Mouse (Mus musculus) layer of hippocampus, adult 8-10 months (tissue): ENCODE measurements around the gene F12. TPM values are rescaled to one million over a fixed set of nuclear protein-coding genes. Genes with fewer than 3 reads are reported as not detected.
A peak's percentile ranks its signal among the peaks of the same experiment; 100 is the strongest.

Experiments used
- DNase-seq, 2 experiments: peaks; one replicate each; pipeline ENCODE4 v3.0.0; 2022; ENCODE audit warnings: low spot score in 2 of 2
- microRNA-seq, 2 experiments: library from miRNA; unstranded; fragments of <30 nt; microRNA quantifications; one replicate each; pipeline ENCODE4 v1.2.0; 2022
- total RNA-seq, 4 experiments: library from RNA; stranded (reverse); gene quantifications; 2 replicates each; pipeline ENCODE4 v1.2.4; 2022

Gene F12
- total RNA-seq, 4 experiments from 2014 or later: 0.43 to 1.5 (median 0.74) TPM; not detected in 1

- DNase-seq: no peak
Observed at GRCm38 (mm10) chr13:55374206-55374924, 52.2 kb downstream of the F12 start.

DNA sequence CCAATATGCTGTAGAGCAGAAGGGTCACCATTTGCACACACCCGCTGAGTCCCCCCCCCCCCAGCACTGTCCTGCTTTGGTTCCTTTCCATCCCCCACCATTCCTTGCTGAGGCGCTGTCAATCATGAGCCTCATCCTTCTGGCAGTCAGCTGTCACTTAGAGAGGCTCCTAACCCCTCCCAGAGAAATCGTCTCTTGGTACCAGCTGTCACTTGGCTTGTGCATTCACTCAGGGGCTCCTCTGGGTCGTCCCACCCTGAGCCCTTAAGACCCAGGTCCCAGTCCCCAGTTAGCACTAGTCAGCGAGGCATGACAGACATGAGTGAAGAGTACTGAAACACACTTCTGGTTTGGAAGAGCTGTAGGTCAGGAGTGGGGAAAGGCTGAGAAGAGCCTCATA lies 54.9 kb downstream of the F12 start:
- no peak for DNase-seq

GRCm38 (mm10) chr13:55371007-55371681 lies 55.4 kb downstream of the F12 start:
- DNase-seq: peak; percentile 60 to 76

GRCm38 (mm10) chr13:55370234-55370633 lies 56.4 kb downstream of the F12 start:
- no peak for DNase-seq

DNA sequence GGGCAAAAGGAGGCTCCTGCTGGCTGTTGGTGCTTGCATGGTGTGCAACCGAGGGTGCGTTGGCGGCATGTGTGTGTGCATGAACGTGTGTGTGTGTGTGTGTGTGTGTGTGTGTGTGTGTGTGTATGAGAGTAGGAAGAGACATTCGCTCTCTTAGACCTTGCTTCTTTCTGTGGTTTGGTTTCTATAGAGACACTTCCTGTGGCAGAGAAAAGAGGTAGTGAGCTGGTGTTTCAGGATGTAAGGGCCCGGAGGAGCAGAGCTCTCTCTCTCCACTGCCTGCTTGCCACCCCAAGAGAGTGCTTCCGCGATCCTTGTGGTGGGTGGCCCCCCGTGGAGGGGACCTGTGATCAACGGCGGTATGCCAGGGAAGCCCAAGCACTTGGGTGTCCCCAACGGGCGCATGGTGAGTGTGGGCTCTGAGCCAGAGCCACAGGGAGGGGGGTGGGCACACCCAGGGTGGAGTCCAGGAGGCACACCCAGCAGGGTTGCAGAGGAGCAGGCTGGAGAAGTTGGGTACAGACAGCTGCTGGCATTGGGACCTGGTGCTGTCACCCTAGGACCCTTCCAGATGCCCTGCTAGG lies 57.0 kb downstream of the F12 start, which contains the start of gene Rgs14:
Rgs14 (plus strand) TSS at position 202 of the 584 bp plus-strand sequence.
- DNase-seq: peak; percentile 52 to 57

DNA sequence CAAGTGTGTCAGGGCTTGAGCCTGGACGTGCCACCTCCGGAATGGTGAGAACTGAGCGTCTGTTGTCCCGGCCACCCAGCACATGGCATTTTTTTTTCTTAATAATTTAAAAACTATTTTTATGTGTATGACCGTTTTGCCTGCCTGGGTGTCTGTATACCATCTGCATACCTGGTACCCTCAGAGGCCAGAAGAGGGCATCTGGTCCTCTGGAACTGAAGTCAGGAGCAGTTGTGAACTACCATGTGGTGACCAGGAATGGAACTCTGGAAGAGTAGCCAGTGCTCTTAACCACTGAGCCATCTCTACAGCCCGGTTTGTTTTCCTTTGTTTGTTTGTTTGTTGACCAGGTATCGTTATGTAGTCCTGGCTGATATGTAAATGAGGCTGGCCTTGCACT lies 58.2 kb downstream of the F12 start:
- no peak for DNase-seq

Small RNAs within 50 kb of the gene (microRNA-seq; reads per million reads assigned to microRNA genes)
- gene Mir6943: 5.4 to 9.6 reads per million in 2 experiments

Other genes starting within 250 kb of the F12 start
- 100 to 1,000 TPM; 107 to 141 (median 129) TPM for gene Nsd1, start 217.0 kb downstream of the F12 start, total RNA-seq
- 100 to 1,000 TPM; 133 to 152 (median 139) TPM for gene Prelid1, start 106.3 kb downstream of the F12 start, total RNA-seq
- 10 to 100 TPM; 75.4 to 84.1 (median 80.8) TPM for gene Rab24, start 104.8 kb downstream of the F12 start, total RNA-seq
- 1 to 10 TPM in 2 of 4 experiments, under 1 TPM in 2; 0.82 to 1.5 (median 1.0) TPM for gene Mxd3, start 97.0 kb downstream of the F12 start, total RNA-seq
- 10 to 100 TPM; 56.6 to 72.8 (median 65.0) TPM for gene Lman2, start 64.0 kb downstream of the F12 start, total RNA-seq
- gene Rgs14, start 57.1 kb downstream of the F12 start, total RNA-seq: 10 to 100 TPM; 86.8 to 97.9 (median 95.0) TPM
- gene Slc34a1, start 28.6 kb downstream of the F12 start, total RNA-seq: not detected
- gene Pfn3, start 11.6 kb downstream of the F12 start, total RNA-seq: not detected
- gene Grk6, start 18.3 kb upstream of the F12 start, total RNA-seq: 10 to 100 TPM; 61.4 to 74.2 (median 67.5) TPM
- gene Prr7, start 37.5 kb upstream of the F12 start, total RNA-seq: 10 to 100 TPM; 57.5 to 73.5 (median 60.4) TPM
- 100 to 1,000 TPM; 295 to 399 (median 333) TPM for gene Dbn1, start 61.3 kb upstream of the F12 start, total RNA-seq
- gene Pdlim7, start 86.9 kb upstream of the F12 start, total RNA-seq: 10 to 100 TPM; 88.7 to 99.2 (median 95.5) TPM
- gene Dok3, start 102.5 kb upstream of the F12 start, total RNA-seq: 10 to 100 TPM in 2 of 4 experiments, 1 to 10 TPM in 2; 6.4 to 20.4 (median 12.1) TPM
- 10 to 100 TPM; 54.4 to 64.1 (median 56.3) TPM for gene Ddx41, start 109.9 kb upstream of the F12 start, total RNA-seq
- gene Fam193b, start 144.3 kb upstream of the F12 start, total RNA-seq: 100 to 1,000 TPM in 2 of 4 experiments, 10 to 100 TPM in 2; 84.9 to 113 (median 94.5) TPM
- gene Tmed9, start 146.9 kb upstream of the F12 start, total RNA-seq: 100 to 1,000 TPM; 124 to 139 (median 130) TPM
- gene B4galt7, start 173.1 kb upstream of the F12 start, total RNA-seq: 10 to 100 TPM; 21.5 to 28.7 (median 24.8) TPM
- 10 to 100 TPM; 41.5 to 54.7 (median 46.1) TPM for gene Caml, start 196.2 kb upstream of the F12 start, total RNA-seq
- 10 to 100 TPM; 41.8 to 48.4 (median 46.2) TPM for gene Ddx46, start 208.2 kb upstream of the F12 start, total RNA-seq